Mouse (Mus musculus) layer of hippocampus, postnatal 14 days (tissue): ENCODE measurements around the gene Cdkn1b. TPM values are rescaled to one million over a fixed set of nuclear protein-coding genes. Genes with fewer than 3 reads are reported as not detected.

ENCODE experiments used
- DNase-seq, 2 experiments: peaks; one replicate each; pipeline ENCODE4 v3.0.0; 2021 to 2022; ENCODE audit warnings: low spot score in 2 of 2, mixed read lengths in 1 of 2
- total RNA-seq, 2 experiments: library from RNA; stranded (reverse); gene quantifications; 2 replicates each; pipeline ENCODE4 v1.2.3; 2021

The Cdkn1b gene
- total RNA-seq, 2 experiments from 2014 or later = 55.5 to 57.1 TPM

GRCm38 (mm10) chr6:134962518-134962893, 42.3 kb downstream of the Cdkn1b start:
- no peak for DNase-seq

GRCm38 (mm10) chr6:134963910-134964309, 43.7 kb downstream of the Cdkn1b start:
- no peak for DNase-seq

GRCm38 (mm10) chr6:134966681-134967080, 46.5 kb downstream of the Cdkn1b start:
- no peak for DNase-seq

- no peak for DNase-seq
Measured at GRCm38 (mm10) chr6:134968326-134968725, 48.1 kb downstream of the Cdkn1b start.

- no peak for DNase-seq
Measured at GRCm38 (mm10) chr6:134969498-134969897, 49.3 kb downstream of the Cdkn1b start.

- no peak for DNase-seq
Measured at GRCm38 (mm10) chr6:134972096-134972495, 51.9 kb downstream of the Cdkn1b start.

Other genes starting within 250 kb of the Cdkn1b start
- 1 to 10 TPM; 8.6 to 9.5 TPM for gene Dusp16, start 127.8 kb upstream of the Cdkn1b start, total RNA-seq
- gene Crebl2, start 90.2 kb upstream of the Cdkn1b start, total RNA-seq = 10 to 100 TPM; 19.4 to 19.5 TPM
- gene Gpr19, start 21.8 kb upstream of the Cdkn1b start, total RNA-seq = 10 to 100 TPM; 24.1 to 24.7 TPM
- 1 to 10 TPM; 3.5 to 4.4 TPM for gene Apold1, start 61.3 kb downstream of the Cdkn1b start, total RNA-seq
- 10 to 100 TPM; 54.4 to 55.3 TPM for gene Ddx47, start 91.2 kb downstream of the Cdkn1b start, total RNA-seq
- gene Gprc5a, start 145.2 kb downstream of the Cdkn1b start, total RNA-seq = under 1 TPM in 1 of 2 experiments, not detected in 1; 0.17 TPM
- not detected for gene Gprc5d, start 197.9 kb downstream of the Cdkn1b start, total RNA-seq